Mouse (Mus musculus) neural tube, embryonic 11.5 days (tissue): ENCODE results near the gene Txndc8. TPM values are rescaled to one million over a fixed set of nuclear protein-coding genes. Genes with fewer than 3 reads are reported as not detected.

Experiments used
- ATAC-seq: fragments of 200-750 bp; cut with Nextera tagmentation; 2 replicates; pipeline ENCODE4 v1.8.0; 2017; ENCODE audit warnings: moderate number of reproducible peaks, mild to moderate bottlenecking, moderate TSS enrichment, moderate library complexity; ENCODE audit not compliant: insufficient read depth, low FRiP score, low TSS enrichment
- DNase-seq: peaks from one replicate; pipeline ENCODE4 v3.0.0-alpha.2; 2015; ENCODE audit warnings: low spot score
- H3K27ac ChIP-seq: fragments of 300-500 bp; sonication (generic); 2 replicates; pipeline ENCODE4 v1.5.1; 2014; ENCODE audit warnings: low read depth, mild to moderate bottlenecking, low read length
- H3K27me3 ChIP-seq: fragments of 300-500 bp; sonication (generic); 2 replicates; pipeline ENCODE4 v1.6.1; 2014; ENCODE audit warnings: mild to moderate bottlenecking, low read length, mixed read lengths; ENCODE audit not compliant: control insufficient read depth, insufficient read depth
- H3K36me3 ChIP-seq: fragments of 300-500 bp; sonication (generic); 2 replicates; pipeline ENCODE4 v1.6.1; 2014; ENCODE audit warnings: mild to moderate bottlenecking, low read length, moderate library complexity, mixed read lengths; ENCODE audit not compliant: control insufficient read depth, insufficient read depth
- H3K4me1 ChIP-seq: fragments of 300-500 bp; sonication (generic); 2 replicates; pipeline ENCODE4 v1.6.1; 2014; ENCODE audit warnings: low read length, mixed read lengths; ENCODE audit not compliant: control insufficient read depth, insufficient read depth
- H3K4me2 ChIP-seq: fragments of 300-500 bp; sonication (generic); 2 replicates; pipeline ENCODE4 v1.6.1; 2014; ENCODE audit warnings: low read depth, mild to moderate bottlenecking, moderate library complexity
- H3K4me3 ChIP-seq: fragments of 300-500 bp; sonication (generic); 2 replicates; pipeline ENCODE4 v1.5.1; 2014; ENCODE audit warnings: low read depth, low read length
- H3K9ac ChIP-seq: fragments of 300-500 bp; sonication (generic); 2 replicates; pipeline ENCODE4 v1.6.1; 2014; ENCODE audit warnings: mild to moderate bottlenecking, low read length
- H3K9me3 ChIP-seq: fragments of 300-500 bp; sonication (generic); 2 replicates; pipeline ENCODE4 v1.6.1; 2016; ENCODE audit warnings: low read length; ENCODE audit not compliant: control insufficient read depth
- WGBS: fragments of 180-500 bp; shearing (Covaris S2); extraction: QIAGEN DNeasy Blood & Tissue Kit; methylation state at CpG from one replicate; pipeline ENCODE4 v1.1.7; 2014; 5-methylcytosine and 5-hydroxymethylcytosine counted together
- polyA plus RNA-seq: library from polyadenylated mRNA; unstranded; fragments of >200 nt; fragmentation: Nextera tagmentation; extraction: Ambion mirVana; gene quantifications from 2 replicates; pipeline ENCODE4 v1.2.1, GENCODE M21; 2014

The Txndc8 gene
- not detected in 2 replicates for polyA plus RNA-seq

GRCm38 (mm10) chr4:58009024-58009423 is at the start of gene Txndc8:
Txndc8 (minus strand) TSS chr4:58009124.
- H3K9me3 ChIP-seq: no peaks in the 10 kb centered on the region
- no peak within 1 kb of the TSS for H3K4me3 ChIP-seq
- H3K27me3 ChIP-seq: no peaks in the 10 kb centered on the region
- WGBS: 93% methylated on average over 5 of the region's 5 CpGs
- H3K27ac ChIP-seq: no peak within 1 kb of the TSS
- H3K4me2 ChIP-seq: no peak within 1 kb of the TSS
- no peaks in the 10 kb centered on the region for H3K4me1 ChIP-seq
- H3K9ac ChIP-seq: no peak within 1 kb of the TSS
- DNase-seq: no peak
- no peak for ATAC-seq
- H3K36me3 ChIP-seq: no peaks in the 10 kb centered on the region

- Histone ChIP-seq H3K4me2 (no peak overlapping the region), H3K4me3 (no peak overlapping the region), H3K27ac (no peak overlapping the region), H3K36me3 (no peaks in the 10 kb centered on the region), H3K4me1 (no peaks in the 10 kb centered on the region), H3K9ac (no peak overlapping the region), H3K27me3 (no peaks in the 10 kb centered on the region), H3K9me3 (no peaks in the 10 kb centered on the region)
- DNase-seq: no peak
- no peak for ATAC-seq
Observed at GRCm38 (mm10) chr4:58055653-58056052, 46.7 kb upstream of the Txndc8 start.

- H3K9ac ChIP-seq: no peak overlapping the region
- no peaks in the 10 kb centered on the region for H3K9me3 ChIP-seq
- no peaks in the 10 kb centered on the region for H3K27me3 ChIP-seq
- no peak for ATAC-seq
- H3K4me1 ChIP-seq: no peaks in the 10 kb centered on the region
- H3K4me2 ChIP-seq: no peak overlapping the region
- no peaks in the 10 kb centered on the region for H3K36me3 ChIP-seq
- H3K27ac ChIP-seq: no peak overlapping the region
- DNase-seq: no peak
- WGBS: 76% methylated on average over 5 of the region's 5 CpGs
- no peak overlapping the region for H3K4me3 ChIP-seq
Observed at GRCm38 (mm10) chr4:58054441-58054840, 45.5 kb upstream of the Txndc8 start.

GRCm38 (mm10) chr4:58050746-58051145 is 41.8 kb upstream of the Txndc8 start:
- no peak overlapping the region for H3K4me2 ChIP-seq
- no peak for ATAC-seq
- WGBS: 86% methylated on average over 8 of the region's 8 CpGs
- H3K27ac ChIP-seq: no peak overlapping the region
- no peaks in the 10 kb centered on the region for H3K27me3 ChIP-seq
- H3K4me3 ChIP-seq: no peak overlapping the region
- no peak overlapping the region for H3K9ac ChIP-seq
- no peaks in the 10 kb centered on the region for H3K36me3 ChIP-seq
- H3K9me3 ChIP-seq: no peaks in the 10 kb centered on the region
- H3K4me1 ChIP-seq: no peaks in the 10 kb centered on the region
- DNase-seq: no peak

- no peaks in the 10 kb centered on the region for H3K36me3 ChIP-seq
- no peaks in the 10 kb centered on the region for H3K9me3 ChIP-seq
- H3K9ac ChIP-seq: no peak overlapping the region
- ATAC-seq: no peak
- no peaks in the 10 kb centered on the region for H3K4me1 ChIP-seq
- no peaks in the 10 kb centered on the region for H3K27me3 ChIP-seq
- no peak overlapping the region for H3K4me2 ChIP-seq
- WGBS: 93% methylated on average over 8 of the region's 8 CpGs
- H3K27ac ChIP-seq: no peak overlapping the region
- H3K4me3 ChIP-seq: no peak overlapping the region
- no peak for DNase-seq
Observed at GRCm38 (mm10) chr4:58050276-58050675, 41.4 kb upstream of the Txndc8 start.

- Histone ChIP-seq H3K27ac (no peak overlapping the region), H3K36me3 (no peaks in the 10 kb centered on the region), H3K4me2 (no peak overlapping the region), H3K9me3 (no peaks in the 10 kb centered on the region), H3K27me3 (no peaks in the 10 kb centered on the region), H3K4me3 (no peak overlapping the region), H3K4me1 (no peaks in the 10 kb centered on the region), H3K9ac (no peak overlapping the region)
- WGBS: 93% methylated on average over 6 of the region's 6 CpGs
- ATAC-seq: no peak
- no peak for DNase-seq
Observed at GRCm38 (mm10) chr4:58044833-58045232, 35.9 kb upstream of the Txndc8 start.

GRCm38 (mm10) chr4:58044356-58044755 is 35.4 kb upstream of the Txndc8 start:
- Histone ChIP-seq H3K36me3 (no peaks in the 10 kb centered on the region), H3K9me3 (no peaks in the 10 kb centered on the region), H3K9ac (no peak overlapping the region), H3K27ac (no peak overlapping the region), H3K4me2 (no peak overlapping the region), H3K4me1 (no peaks in the 10 kb centered on the region), H3K4me3 (no peak overlapping the region), H3K27me3 (no peaks in the 10 kb centered on the region)
- ATAC-seq (no peak), DNase-seq (no peak)
- WGBS: 92% methylated on average over 3 of the region's 3 CpGs

GRCm38 (mm10) chr4:58040093-58040492 is 31.2 kb upstream of the Txndc8 start:
- H3K9ac ChIP-seq: no peak overlapping the region
- no peak overlapping the region for H3K27ac ChIP-seq
- H3K27me3 ChIP-seq: no peaks in the 10 kb centered on the region
- no peaks in the 10 kb centered on the region for H3K9me3 ChIP-seq
- H3K36me3 ChIP-seq: no peaks in the 10 kb centered on the region
- DNase-seq (no peak), ATAC-seq (no peak)
- 92% methylated on average over 2 of the region's 2 CpGs for WGBS
- no peak overlapping the region for H3K4me2 ChIP-seq
- no peaks in the 10 kb centered on the region for H3K4me1 ChIP-seq
- H3K4me3 ChIP-seq: no peak overlapping the region

- Histone ChIP-seq H3K4me3 (no peak overlapping the region), H3K36me3 (no peaks in the 10 kb centered on the region), H3K9me3 (no peaks in the 10 kb centered on the region), H3K9ac (no peak overlapping the region), H3K4me1 (no peaks in the 10 kb centered on the region), H3K4me2 (no peak overlapping the region), H3K27ac (no peak overlapping the region), H3K27me3 (no peaks in the 10 kb centered on the region)
- ATAC-seq (no peak), DNase-seq (no peak)
- 84% methylated on average over 6 of the region's 6 CpGs for WGBS
Observed at GRCm38 (mm10) chr4:58037096-58037705, 28.3 kb upstream of the Txndc8 start.
